Mouse (Mus musculus): ENCODE results near the gene Ocrl. TPM values are rescaled to one million over a fixed set of nuclear protein-coding genes. Genes with fewer than 3 reads are reported as not detected.
A peak's percentile ranks its signal among the peaks of the same experiment; 100 is the strongest.

Ocrl gene
- 3.4 and 4.0 TPM in 2 replicates for polyA plus RNA-seq (2012; rRNA removed)

DNA sequence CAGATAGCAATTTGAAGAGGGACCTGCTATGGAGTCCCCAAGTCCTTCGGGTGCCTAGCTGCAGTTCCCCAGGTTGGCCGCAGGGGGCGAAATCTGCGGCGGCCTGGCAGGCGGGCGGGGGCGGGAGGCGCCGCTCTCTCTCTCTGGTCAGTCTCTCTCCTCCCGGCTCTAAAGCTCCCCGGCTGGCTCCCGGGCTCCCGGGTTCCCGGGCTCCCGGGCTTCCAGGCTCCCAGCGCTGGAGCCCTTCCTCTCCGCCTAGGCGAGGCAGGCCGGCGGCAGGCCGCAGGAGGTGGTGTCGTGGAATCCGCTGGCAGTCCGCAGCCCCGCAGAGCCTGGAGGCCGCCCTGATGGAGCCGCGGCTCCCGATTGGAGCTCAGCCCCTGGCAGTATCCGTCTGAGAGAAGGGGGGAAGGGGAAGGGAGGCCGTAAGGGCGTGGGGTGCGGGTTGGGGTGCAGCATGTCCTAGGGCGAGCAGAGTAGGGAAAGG, at the start of gene Ocrl:
Ocrl (plus strand) TSS at position 82 of the 487 bp plus-strand sequence.
- Histone ChIP-seq H3K4me1 (ENCODE audit: control insufficient read depth, insufficient read depth, insufficient read length) (peaks cover 3% of the 10 kb centered on the region), H3K27me3 (ENCODE audit: control insufficient read depth, insufficient read depth, low read length) (no peaks in the 10 kb centered on the region), H3K36me3 (ENCODE audit: control insufficient read depth, insufficient read depth, low read length) (no peaks in the 10 kb centered on the region), H3K27ac (ENCODE audit: insufficient read depth, low read length) (no peak within 1 kb of the TSS; the same call in 1 of the 2 replicates), H3K4me3 (ENCODE audit: extremely low read depth, insufficient read depth, insufficient read length) (peak within 1 kb of the TSS; percentile 83)
- WGBS: 16% methylated on average over 35 of the region's 35 CpGs
- DNase-seq (ENCODE audit: low read depth in 1 of 2, low spot score in 2 of 2): peak in 1 of 2 experiments; percentile 58
- peak; percentile 66 for TF ChIP-seq CTCF (IDR thresholded peaks at IDR 0.05; ENCODE audit: extremely low read depth, insufficient read depth, insufficient read length, insufficient replicate concordance)
- no peak for TF ChIP-seq POLR2A (IDR thresholded peaks at IDR 0.05; ENCODE audit: low read depth, low read length)

DNA sequence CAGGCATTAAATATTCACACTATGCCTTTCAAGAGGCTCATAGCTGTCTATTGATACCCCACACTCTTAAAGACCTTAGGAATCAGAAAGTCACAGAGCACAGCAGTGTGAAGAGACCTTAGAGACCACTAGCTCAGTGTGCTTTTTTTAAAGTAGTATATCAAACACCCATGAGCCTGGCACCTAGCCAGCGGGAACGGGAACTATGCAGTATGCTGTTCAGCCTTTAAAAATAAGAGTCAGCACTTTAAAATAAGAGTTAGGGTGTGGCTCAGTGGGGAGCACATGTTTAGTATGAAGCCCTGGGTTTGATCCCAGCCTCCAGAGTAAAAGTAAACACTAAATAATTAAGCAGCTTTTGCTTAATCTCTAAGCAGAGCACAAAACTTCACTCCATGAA, 32.1 kb upstream of the Ocrl start:
- DNase-seq (ENCODE audit: low read depth in 1 of 2, low spot score in 2 of 2): no peak
- H3K27ac ChIP-seq (ENCODE audit: insufficient read depth, low read length): no peak overlapping the region
- H3K4me1 ChIP-seq (ENCODE audit: control insufficient read depth, insufficient read depth, insufficient read length): no peaks in the 10 kb centered on the region
- H3K27me3 ChIP-seq (ENCODE audit: control insufficient read depth, insufficient read depth, low read length): no peaks in the 10 kb centered on the region
- TF ChIP-seq CTCF (IDR thresholded peaks at IDR 0.05; ENCODE audit: extremely low read depth, insufficient read depth, insufficient read length, insufficient replicate concordance): no peak
- TF ChIP-seq POLR2A (IDR thresholded peaks at IDR 0.05; ENCODE audit: low read depth, low read length): no peak
- H3K4me3 ChIP-seq (ENCODE audit: extremely low read depth, insufficient read depth, insufficient read length): no peak overlapping the region
- 29% methylated on average over 2 of the region's 2 CpGs for WGBS
- H3K36me3 ChIP-seq (ENCODE audit: control insufficient read depth, insufficient read depth, low read length): no peaks in the 10 kb centered on the region

DNA sequence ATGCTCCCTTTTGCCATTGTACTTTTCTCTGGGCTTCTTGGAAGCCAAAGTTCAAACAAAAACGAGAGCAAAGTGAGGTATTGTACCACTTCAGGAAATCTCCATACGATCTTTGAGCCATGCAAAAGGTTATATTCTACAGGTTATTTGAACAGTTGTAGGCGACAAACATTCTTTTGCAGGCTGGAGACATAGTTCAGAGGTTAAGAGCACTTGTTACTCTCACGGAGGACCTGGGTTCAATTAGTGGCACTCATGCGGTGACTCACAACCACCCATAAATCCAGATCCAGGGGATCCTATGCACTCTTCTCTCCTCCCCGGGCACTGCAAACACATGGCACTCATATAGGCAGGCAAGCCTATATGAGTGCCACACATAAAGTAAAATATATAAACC, 29.4 kb upstream of the Ocrl start:
- no peaks in the 10 kb centered on the region for H3K27me3 ChIP-seq (ENCODE audit: control insufficient read depth, insufficient read depth, low read length)
- H3K36me3 ChIP-seq (ENCODE audit: control insufficient read depth, insufficient read depth, low read length): no peaks in the 10 kb centered on the region
- DNase-seq (ENCODE audit: low read depth in 1 of 2, low spot score in 2 of 2): no peak
- no peak for TF ChIP-seq POLR2A (IDR thresholded peaks at IDR 0.05; ENCODE audit: low read depth, low read length)
- no peak for TF ChIP-seq CTCF (IDR thresholded peaks at IDR 0.05; ENCODE audit: extremely low read depth, insufficient read depth, insufficient read length, insufficient replicate concordance)
- H3K27ac ChIP-seq (ENCODE audit: insufficient read depth, low read length): no peak overlapping the region
- WGBS: 80% methylated on average over 6 of the region's 6 CpGs
- H3K4me3 ChIP-seq (ENCODE audit: extremely low read depth, insufficient read depth, insufficient read length): no peak overlapping the region
- no peaks in the 10 kb centered on the region for H3K4me1 ChIP-seq (ENCODE audit: control insufficient read depth, insufficient read depth, insufficient read length)

DNA sequence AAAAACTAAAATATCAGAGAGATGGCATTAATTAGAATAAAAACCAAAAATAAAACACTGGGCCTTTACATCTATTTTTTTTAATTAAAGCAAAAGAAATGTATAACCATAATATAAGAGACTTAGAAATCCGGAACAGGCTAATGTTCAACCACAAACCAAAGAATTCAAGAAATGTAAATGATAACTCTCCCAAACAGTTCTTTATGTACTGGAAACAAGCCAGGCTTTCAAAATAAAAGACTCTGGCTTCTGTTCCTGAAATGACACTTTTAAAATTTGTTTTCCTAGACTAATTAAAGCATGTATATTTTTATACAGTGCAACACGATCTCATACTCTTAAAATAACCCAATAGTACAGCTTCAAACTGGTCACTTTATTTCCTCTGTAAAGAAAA, 24.8 kb upstream of the Ocrl start:
- WGBS: 49% methylated on average over 2 of the region's 2 CpGs
- Histone ChIP-seq H3K4me1 (ENCODE audit: control insufficient read depth, insufficient read depth, insufficient read length) (no peaks in the 10 kb centered on the region), H3K36me3 (ENCODE audit: control insufficient read depth, insufficient read depth, low read length) (no peaks in the 10 kb centered on the region), H3K27me3 (ENCODE audit: control insufficient read depth, insufficient read depth, low read length) (peaks cover 4% of the 10 kb centered on the region; the same call in 1 of the 2 replicates), H3K27ac (ENCODE audit: insufficient read depth, low read length) (no peak overlapping the region), H3K4me3 (ENCODE audit: extremely low read depth, insufficient read depth, insufficient read length) (no peak overlapping the region)
- DNase-seq (ENCODE audit: low read depth in 1 of 2, low spot score in 2 of 2): no peak
- TF ChIP-seq POLR2A (IDR thresholded peaks at IDR 0.05; ENCODE audit: low read depth, low read length) (no peak), CTCF (IDR thresholded peaks at IDR 0.05; ENCODE audit: extremely low read depth, insufficient read depth, insufficient read length, insufficient replicate concordance) (no peak)

DNA sequence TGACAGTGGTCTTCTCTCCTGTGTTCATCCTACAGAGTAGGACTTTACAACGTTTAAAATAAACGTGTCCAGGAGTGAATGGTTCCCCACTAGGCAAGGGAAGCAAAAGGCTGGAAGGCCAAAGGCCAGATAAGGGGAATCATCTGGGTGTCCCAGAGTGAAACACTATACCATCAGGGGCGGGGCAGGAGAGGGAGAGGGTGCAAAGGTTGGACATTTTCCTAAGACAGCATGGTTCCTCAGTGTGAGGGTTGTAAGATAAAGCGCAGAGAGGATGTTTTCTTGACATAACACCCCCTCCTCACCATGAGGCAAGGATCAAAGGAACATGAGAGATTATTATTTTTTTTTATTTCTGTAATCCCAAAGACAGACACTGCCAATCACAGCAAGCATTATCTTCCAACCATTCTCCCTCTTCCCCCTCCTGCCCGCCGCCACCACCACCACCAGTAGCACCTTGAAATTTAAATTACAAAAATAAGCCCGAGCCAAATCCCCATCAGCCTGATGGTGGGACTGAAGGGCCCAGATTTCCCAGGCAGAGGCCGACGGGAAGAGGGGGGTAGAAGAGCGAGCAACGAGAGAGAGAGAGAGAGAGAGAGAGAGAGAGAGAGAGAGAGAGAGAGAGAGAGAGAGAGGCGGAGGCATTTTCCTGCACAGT, 20.8 kb upstream of the Ocrl start:
- TF ChIP-seq CTCF (IDR thresholded peaks at IDR 0.05; ENCODE audit: extremely low read depth, insufficient read depth, insufficient read length, insufficient replicate concordance): no peak
- TF ChIP-seq POLR2A (IDR thresholded peaks at IDR 0.05; ENCODE audit: low read depth, low read length): no peak
- H3K4me3 ChIP-seq (ENCODE audit: extremely low read depth, insufficient read depth, insufficient read length): peak overlapping the region; percentile 3; the same call in 1 of the 2 replicates
- H3K27me3 ChIP-seq (ENCODE audit: control insufficient read depth, insufficient read depth, low read length): peaks cover 4% of the 10 kb centered on the region; the same call in 1 of the 2 replicates
- H3K27ac ChIP-seq (ENCODE audit: insufficient read depth, low read length): no peak overlapping the region
- H3K36me3 ChIP-seq (ENCODE audit: control insufficient read depth, insufficient read depth, low read length): no peaks in the 10 kb centered on the region
- H3K4me1 ChIP-seq (ENCODE audit: control insufficient read depth, insufficient read depth, insufficient read length): no peaks in the 10 kb centered on the region
- DNase-seq (ENCODE audit: low read depth in 1 of 2, low spot score in 2 of 2): no peak
- 35% methylated on average over 11 of the region's 12 CpGs for WGBS

DNA sequence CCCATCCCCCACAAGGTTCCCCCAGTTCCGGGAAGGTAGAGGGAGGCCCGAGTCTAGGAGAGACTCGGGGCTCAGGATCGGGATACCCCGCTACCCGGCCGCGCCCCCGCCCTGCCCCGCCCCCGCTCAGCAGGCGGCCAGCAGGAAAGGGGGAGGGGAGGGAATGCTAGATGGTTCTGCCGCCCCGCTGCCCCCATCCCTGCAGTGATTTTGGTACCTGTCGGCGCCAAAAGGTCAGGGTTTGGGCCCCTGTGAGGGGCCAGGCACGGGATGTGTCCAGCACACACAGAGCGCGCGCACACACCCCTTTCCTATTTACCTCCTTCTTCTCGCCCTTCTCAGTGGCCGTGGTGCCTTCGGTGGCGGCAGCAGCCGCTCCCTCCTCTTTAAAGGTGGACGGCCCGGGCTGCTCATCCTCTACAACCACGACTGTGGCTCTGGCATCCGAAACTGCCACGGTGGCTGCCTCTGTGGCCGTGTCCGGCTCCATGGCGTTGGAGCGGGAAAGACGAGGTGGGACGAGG, 20.2 kb upstream of the Ocrl start:
- Histone ChIP-seq H3K36me3 (ENCODE audit: control insufficient read depth, insufficient read depth, low read length) (no peaks in the 10 kb centered on the region), H3K27me3 (ENCODE audit: control insufficient read depth, insufficient read depth, low read length) (peaks cover 4% of the 10 kb centered on the region; the same call in 1 of the 2 replicates), H3K27ac (ENCODE audit: insufficient read depth, low read length) (no peak overlapping the region), H3K4me1 (ENCODE audit: control insufficient read depth, insufficient read depth, insufficient read length) (no peaks in the 10 kb centered on the region), H3K4me3 (ENCODE audit: extremely low read depth, insufficient read depth, insufficient read length) (peak overlapping the region; percentile 57)
- WGBS: 21% methylated on average over 27 of the region's 36 CpGs
- no peak for TF ChIP-seq CTCF (IDR thresholded peaks at IDR 0.05; ENCODE audit: extremely low read depth, insufficient read depth, insufficient read length, insufficient replicate concordance)
- TF ChIP-seq POLR2A (IDR thresholded peaks at IDR 0.05; ENCODE audit: low read depth, low read length): no peak
- DNase-seq (ENCODE audit: low read depth in 1 of 2, low spot score in 2 of 2): no peak
